Mouse (Mus musculus): ENCODE data around the gene Gm10491. TPM values are rescaled to one million over a fixed set of nuclear protein-coding genes. Genes with fewer than 3 reads are reported as not detected.

Gene Gm10491
- not detected in 2 replicates for polyA plus RNA-seq (2012; rRNA removed)

DNA sequence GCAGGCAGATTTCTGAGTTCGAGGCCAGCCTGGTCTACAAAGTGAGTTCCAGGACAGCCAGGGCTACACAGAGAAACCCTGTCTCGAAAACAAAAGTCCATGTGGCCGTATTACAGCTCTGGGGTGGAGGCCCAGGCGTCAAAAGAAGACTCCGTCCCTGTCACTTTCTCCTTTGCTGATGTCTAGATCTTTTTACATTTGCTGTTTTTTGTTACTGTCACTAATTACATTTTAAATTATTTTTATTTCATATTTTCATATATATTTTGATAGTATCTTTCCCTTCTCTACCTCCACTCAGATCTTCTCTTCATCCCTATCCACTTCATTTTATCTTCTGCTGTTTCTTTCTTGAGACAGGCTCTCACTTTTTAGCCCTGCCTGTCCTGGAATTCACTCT, at the start of gene Gm10491:
TSS of gene Gm10491 (minus strand) at position 101 of the 400 bp plus-strand sequence.

GRCm38 (mm10) chrX:7947108-7947899, 39.7 kb upstream of the Gm10491 start, which contains the start of gene Hdac6:
TSS of gene Hdac6 (minus strand) at chrX:7947889.

DNA sequence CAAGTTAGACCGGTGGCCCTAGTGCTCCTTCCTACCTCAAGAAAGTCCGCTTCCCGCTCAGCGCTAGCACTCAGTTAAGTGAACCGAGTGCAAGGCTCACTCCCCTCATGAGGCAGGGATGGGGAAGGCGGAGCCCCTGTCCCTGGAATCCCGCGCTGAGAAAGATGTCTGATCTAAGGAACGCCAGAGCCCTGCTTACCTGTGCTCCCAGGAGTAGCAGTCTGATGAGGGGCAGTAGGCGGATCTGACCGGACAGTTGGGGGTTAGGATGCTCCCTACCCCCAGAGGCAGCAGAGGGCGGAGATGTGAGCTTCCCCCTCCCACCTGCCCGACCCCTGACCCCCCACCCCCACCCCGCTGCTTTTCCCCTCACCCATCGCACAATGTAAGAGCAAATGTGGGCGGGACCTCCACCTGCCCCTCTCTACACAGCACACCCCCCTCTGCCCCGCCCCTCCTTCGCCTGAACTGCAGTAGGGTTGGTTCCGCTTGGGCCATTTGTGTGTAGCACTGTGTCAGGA, 20.7 kb upstream of the Gm10491 start, which contains the start of gene Eras:
TSS of gene Eras (minus strand) at position 338 of the 521 bp plus-strand sequence.

GRCm38 (mm10) chrX:7919601-7920383, 12.2 kb upstream of the Gm10491 start, which contains the start of gene Pcsk1n:
TSS of gene Pcsk1n (plus strand) at chrX:7919822.

GRCm38 (mm10) chrX:7909242-7909641, 1.6 kb upstream of the Gm10491 start, which contains the start of gene Gm10490:
TSS of gene Gm10490 (plus strand) at chrX:7909542.

DNA sequence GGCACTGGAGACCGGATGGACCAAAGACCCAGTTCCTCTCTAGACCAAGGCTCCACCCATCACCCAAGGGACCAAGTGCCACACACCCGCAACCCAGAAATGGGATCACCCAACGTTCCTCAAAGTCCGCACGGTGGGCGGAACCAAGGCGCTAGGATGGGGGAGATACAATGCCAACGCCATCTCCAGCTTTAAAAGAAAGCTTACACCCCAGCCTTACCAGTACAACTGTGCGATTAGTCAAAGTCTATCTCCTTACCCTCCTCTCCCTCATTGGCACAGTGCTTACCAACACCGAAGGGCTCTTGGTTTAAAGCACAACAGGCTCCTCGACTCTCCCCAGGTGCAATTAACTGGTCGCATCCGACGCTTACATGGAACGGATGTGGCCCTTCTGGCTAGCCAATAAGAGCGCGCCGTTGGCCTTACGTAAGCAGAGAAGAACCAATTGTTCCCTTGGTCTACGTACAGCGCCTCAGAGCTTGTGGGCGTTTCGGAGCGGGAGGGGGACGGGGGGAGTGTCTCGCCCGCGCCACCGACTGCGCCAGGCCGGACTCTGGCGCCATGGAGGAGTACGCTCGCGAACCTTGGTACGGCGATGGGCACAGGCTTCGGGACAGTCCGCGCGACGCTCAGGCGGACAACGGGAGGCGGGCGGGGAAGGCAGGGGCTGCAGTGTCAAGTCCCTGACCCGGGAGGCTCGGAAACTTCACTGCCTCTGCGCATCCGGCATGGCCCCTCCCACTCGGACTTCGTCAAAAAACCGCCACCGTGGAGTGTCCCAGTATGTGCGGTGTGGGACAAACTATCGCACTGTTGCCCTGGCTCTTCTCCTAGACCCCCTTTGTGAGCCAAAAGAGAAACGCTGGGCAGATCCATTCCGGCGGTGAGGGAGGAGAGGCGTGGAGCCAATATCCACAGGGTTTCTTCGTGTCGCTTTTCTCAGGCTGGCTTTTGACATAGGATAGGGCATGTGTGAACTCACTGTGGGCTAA, 8.5 kb downstream of the Gm10491 start, which contains the start of the genes Pqbp1 and Timm17b:
TSS of gene Pqbp1 (minus strand) at position 390 of the 995 bp plus-strand sequence.
TSS of gene Timm17b (plus strand) at position 478 of the 995 bp plus-strand sequence.

DNA sequence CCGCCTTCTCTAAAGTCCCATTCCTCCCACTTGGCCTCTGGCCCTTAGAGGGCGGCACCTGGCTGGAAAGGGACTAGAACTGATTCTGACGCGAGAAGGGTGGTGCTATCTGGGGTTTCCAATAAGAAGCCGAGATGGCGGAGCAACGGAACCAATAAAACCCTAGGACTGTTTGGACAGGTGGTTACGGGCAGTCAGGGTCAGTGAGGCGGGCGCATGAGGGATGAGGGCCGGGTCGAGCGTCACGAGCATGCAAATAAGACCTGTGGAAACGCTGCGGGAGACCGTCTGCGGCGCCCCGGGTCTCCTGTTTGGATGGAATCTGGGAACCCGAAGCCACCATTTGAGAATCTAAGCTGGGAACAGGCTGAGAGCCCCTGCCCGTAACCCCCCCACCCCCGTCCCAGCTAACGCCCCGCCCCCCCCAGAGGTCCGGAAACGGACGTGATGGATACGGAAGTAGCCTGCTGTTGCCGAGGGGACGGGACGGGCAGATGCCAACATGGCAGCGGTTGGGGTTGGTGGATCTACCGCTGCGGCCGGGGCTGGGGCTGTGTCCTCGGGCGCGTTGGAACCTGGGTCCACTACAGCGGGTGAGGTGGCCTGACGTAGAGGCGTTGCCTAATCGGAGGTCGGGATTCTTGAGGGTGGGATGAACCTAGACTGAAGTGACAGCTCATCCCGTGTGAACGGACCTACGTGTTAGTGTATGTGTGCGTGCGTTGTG, 23.6 kb downstream of the Gm10491 start, which contains the start of gene Slc35a2:
TSS of gene Slc35a2 (plus strand) at position 188 of the 727 bp plus-strand sequence.

GRCm38 (mm10) chrX:7878007-7878419, 29.6 kb downstream of the Gm10491 start, which contains the start of gene Pim2:
TSS of gene Pim2 (plus strand) at chrX:7878262.

Other genes with a start within 250 kb of the Gm10491 start
- gene Plp2, start 236.4 kb downstream of the Gm10491 start, polyA plus RNA-seq (2012; rRNA removed), result 32.6 and 38.3 TPM in 2 replicates
- 0.31 and 0.51 TPM in 2 replicates for gene Magix, start 226.6 kb downstream of the Gm10491 start, polyA plus RNA-seq (2012; rRNA removed)
- 30.8 and 32.1 TPM in 2 replicates for gene Gpkow, start 210.7 kb downstream of the Gm10491 start, polyA plus RNA-seq (2012; rRNA removed)
- gene Wdr45, start 193.5 kb downstream of the Gm10491 start, polyA plus RNA-seq (2012; rRNA removed), result 43.1 and 49.2 TPM in 2 replicates
- gene Gm45208, start 185.6 kb downstream of the Gm10491 start, polyA plus RNA-seq (2012; rRNA removed), result 0.35 and 0.49 TPM in 2 replicates
- 110 and 112 TPM in 2 replicates for gene Praf2, start 179.4 kb downstream of the Gm10491 start, polyA plus RNA-seq (2012; rRNA removed)
- gene Ccdc120, start 156.9 kb downstream of the Gm10491 start, polyA plus RNA-seq (2012; rRNA removed), result 75.3 and 82.4 TPM in 2 replicates
- gene Tfe3, start 145.3 kb downstream of the Gm10491 start, polyA plus RNA-seq (2012; rRNA removed), result 10.8 and 12.2 TPM in 2 replicates
- 82.2 and 88.5 TPM in 2 replicates for gene Gripap1, start 118.1 kb downstream of the Gm10491 start, polyA plus RNA-seq (2012; rRNA removed)
- gene Kcnd1, start 85.5 kb downstream of the Gm10491 start, polyA plus RNA-seq (2012; rRNA removed), result 5.8 and 6.5 TPM in 2 replicates
- gene Otud5, start 66.5 kb downstream of the Gm10491 start, polyA plus RNA-seq (2012; rRNA removed), result 37.3 and 40.7 TPM in 2 replicates
- gene Pim2, start 29.6 kb downstream of the Gm10491 start, polyA plus RNA-seq (2012; rRNA removed), result 23.3 and 24.1 TPM in 2 replicates
- 49.2 and 53.2 TPM in 2 replicates for gene Slc35a2, start 23.8 kb downstream of the Gm10491 start, polyA plus RNA-seq (2012; rRNA removed)
- gene Pqbp1, start 8.6 kb downstream of the Gm10491 start, polyA plus RNA-seq (2012; rRNA removed), result 198 and 220 TPM in 2 replicates
- 41.4 and 42.9 TPM in 2 replicates for gene Timm17b, start 8.5 kb downstream of the Gm10491 start, polyA plus RNA-seq (2012; rRNA removed)
- gene Gm10490, start 1.7 kb upstream of the Gm10491 start, polyA plus RNA-seq (2012; rRNA removed), result not detected in 2 replicates
- gene Pcsk1n, start 12.0 kb upstream of the Gm10491 start, polyA plus RNA-seq (2012; rRNA removed), result 122 and 133 TPM in 2 replicates
- 0.07 and 0.17 TPM in 2 replicates for gene Eras, start 20.8 kb upstream of the Gm10491 start, polyA plus RNA-seq (2012; rRNA removed)
- 114 and 115 TPM in 2 replicates for gene Hdac6, start 40.1 kb upstream of the Gm10491 start, polyA plus RNA-seq (2012; rRNA removed)
- gene Gata1, start 70.2 kb upstream of the Gm10491 start, polyA plus RNA-seq (2012; rRNA removed), result 0.04 TPM in 2 replicates
- gene Glod5, start 110.7 kb upstream of the Gm10491 start, polyA plus RNA-seq (2012; rRNA removed), result 0.62 and 1.5 TPM in 2 replicates
- gene Suv39h1, start 166.9 kb upstream of the Gm10491 start, polyA plus RNA-seq (2012; rRNA removed), result 40.4 and 40.9 TPM in 2 replicates
- gene Was, start 182.7 kb upstream of the Gm10491 start, polyA plus RNA-seq (2012; rRNA removed), result 0.53 and 0.60 TPM in 2 replicates
- 270 and 294 TPM in 2 replicates for gene Wdr13, start 225.1 kb upstream of the Gm10491 start, polyA plus RNA-seq (2012; rRNA removed)
- 369 and 393 TPM in 2 replicates for gene Rbm3, start 238.0 kb upstream of the Gm10491 start, polyA plus RNA-seq (2012; rRNA removed)